Mouse (Mus musculus) megakaryocyte-erythroid progenitor cell, adult 5-6 weeks (primary cell): ENCODE results near the gene Nfatc4. TPM values are rescaled to one million over a fixed set of nuclear protein-coding genes. Genes with fewer than 3 reads are reported as not detected.

Source experiments
- ATAC-seq: replicated peaks from 2 replicates; pipeline ENCODE4 v1.8.0; 2016; ENCODE audit warnings: mild to moderate bottlenecking, inconsistent platforms; ENCODE audit not compliant: severe bottlenecking, poor library complexity, low FRiP score, low TSS enrichment
- total RNA-seq, 2 experiments: library from RNA; stranded (forward) in 1 of 2; stranded (reverse) in 1 of 2; fragments of 200-1000, 215-1000 nt in 1 of 2; fragments of >200 nt in 1 of 2; fragmentation: Nextera tagmentation in 1 of 2; gene quantifications; 2 replicates each; pipeline ENCODE4 v1.2.3; 2014 to 2017

The Nfatc4 gene
- not detected in 2 replicates for total RNA-seq (2014; fragmentation: Nextera tagmentation)
- total RNA-seq (2017), result not detected in 2 replicates

DNA sequence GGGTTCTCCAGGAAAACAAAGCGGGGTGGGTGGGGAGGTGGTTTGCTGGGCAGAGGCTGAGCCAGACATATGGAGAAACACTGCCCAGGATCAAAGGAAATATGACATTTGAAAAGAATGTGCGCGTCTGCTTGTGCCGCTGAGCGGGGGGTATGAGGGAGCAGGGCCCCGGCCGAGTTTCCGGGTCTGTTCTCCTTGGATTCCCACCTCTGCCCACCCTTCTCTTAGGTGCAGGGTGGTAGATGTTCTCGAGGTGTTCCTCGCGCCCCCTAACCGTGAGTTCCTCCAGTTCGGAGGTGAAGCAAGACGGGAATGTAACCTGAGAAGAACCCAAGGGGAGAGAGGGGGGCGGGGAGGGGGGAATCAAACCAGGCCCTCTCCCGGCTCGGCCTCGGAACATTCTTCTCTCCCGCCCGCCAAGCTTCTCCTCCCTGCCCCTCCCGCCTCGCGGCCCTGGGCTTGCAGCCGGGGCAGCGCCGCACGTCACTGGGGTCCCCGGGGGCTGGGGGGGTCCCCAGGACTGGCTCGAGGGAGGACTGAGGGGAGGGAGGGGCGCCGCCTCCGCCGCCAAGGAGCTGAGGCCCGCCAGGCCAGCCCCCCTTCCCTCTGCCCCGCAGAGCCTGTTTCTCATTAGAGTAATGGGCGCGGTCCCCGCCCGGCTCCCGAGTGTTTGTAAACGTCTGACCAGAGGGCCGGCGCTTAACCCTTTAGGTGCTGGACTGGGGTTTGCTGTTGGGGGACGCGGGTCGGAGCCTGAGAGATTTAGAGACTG, at the start of gene Nfatc4:
TSS of gene Nfatc4 (plus strand) at position 154 of the 772 bp plus-strand sequence.
- ATAC-seq, result no peak; the same call in 1 of the 2 replicates

DNA sequence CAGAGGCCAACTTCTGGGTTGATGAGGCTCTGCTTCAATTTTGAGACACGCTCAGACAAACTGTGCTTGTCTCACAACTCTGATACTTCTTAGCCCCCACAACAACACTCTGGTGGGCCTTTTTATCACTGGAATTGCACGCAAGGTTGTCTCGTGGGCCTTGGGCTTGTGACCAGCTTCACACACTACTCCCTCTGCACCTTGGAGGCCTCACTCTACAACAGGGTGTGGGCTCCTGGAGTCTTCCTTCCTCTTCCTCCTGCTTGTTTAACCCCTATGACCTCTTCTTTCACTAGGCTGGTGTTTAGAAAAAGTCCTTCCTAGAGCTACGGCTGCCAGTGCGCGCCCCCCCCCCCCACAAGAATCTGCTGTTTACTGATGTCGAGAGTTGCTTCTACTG, 46.2 kb upstream of the Nfatc4 start:
- ATAC-seq, result no peak

DNA sequence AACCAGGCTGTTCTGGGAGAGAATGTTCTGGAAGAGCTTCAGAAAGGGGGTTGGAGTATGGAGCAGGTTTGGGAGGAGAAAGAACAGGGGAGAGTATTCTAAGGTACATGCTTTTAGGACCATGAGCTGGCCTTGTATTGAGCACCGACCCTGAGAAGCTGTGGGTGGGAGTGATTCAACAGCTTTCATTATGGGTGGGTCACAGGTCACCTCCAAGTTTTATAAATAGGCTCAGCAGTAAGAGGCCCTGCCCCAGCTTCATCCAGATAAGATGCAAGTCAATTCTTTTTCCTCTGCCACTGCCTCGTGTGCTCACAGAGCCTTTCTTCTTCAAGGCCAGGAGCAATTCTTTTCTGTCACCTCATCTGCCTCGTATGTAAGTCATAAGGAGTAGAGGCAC, 45.8 kb upstream of the Nfatc4 start:
- no peak for ATAC-seq

DNA sequence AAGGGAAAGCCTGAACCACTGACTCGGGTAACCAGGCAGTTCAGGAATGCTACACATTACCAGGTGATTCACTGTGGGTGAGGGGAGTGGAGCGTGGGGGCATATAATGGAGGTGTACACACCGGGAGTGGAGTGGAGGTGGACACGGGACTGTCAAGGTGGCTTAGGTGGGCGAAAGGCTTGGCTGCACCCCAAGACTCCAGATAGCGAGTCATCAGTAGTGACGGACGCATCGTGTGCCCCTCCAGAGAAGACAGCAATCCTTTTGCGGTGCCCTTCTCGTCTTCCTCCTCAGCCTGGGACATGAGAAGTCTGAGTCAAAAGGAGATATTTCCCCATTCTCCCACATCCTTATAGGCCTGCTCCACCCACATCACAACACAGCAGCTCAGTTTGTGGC, 45.1 kb upstream of the Nfatc4 start:
- ATAC-seq, result no peak

DNA sequence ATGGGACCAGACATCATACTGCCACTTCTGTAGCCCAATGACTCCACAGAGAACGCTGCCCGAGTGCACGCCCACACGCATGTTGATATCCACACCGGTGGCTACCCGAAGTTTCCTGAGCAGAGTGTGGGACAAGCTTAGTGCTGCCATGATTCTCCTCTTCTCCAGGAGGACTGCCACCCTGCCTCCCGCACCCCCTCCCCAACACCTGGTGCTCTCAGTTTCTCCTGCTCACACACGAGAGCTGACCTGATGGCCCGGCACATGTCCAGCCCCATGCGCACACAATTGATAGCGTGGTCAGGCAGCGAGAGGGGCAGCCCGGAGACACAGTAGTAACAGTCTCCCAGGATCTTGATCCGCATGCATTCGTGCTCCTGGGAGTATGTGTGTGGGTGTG, 44.3 kb upstream of the Nfatc4 start:
- ATAC-seq, result no peak

DNA sequence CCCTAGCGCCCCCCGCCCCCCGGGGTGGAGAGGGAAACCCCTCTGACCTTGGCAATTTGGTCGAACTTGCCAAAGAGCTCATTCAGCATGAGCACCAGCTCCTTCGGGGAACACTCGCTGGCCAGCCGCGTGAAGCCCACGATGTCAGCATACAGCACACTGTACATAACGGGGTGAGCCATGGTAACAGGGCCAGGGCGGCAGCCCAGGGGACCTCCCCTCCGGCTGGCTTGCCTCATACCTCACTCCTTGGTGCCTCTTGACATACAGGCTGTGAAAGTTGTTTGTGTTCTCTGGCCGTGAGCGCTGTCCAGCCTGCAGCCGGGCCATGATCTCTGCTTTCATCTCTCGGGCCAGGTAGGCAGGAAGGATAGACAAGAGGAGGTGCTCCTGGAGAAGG, 43.3 kb upstream of the Nfatc4 start:
- no peak for ATAC-seq

DNA sequence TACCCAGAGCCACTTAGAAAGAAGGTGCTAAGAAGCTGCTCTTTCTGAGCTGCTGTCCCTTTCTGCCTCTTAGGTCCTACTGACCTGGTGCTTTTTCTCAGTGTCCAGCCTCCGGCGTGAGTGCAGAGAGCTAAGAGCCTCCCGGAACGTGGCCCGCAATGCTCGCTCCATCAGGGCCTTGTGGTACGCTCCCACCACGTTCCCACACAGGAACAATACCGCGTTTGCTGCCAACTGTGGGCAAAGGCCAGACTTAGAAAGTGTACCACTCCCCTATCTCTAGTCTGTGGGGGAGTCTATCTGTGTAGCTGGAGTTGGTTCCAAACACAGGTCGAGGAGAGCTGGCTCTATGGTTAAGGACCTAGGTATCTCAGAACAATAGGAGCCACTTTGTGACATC, 42.2 kb upstream of the Nfatc4 start:
- ATAC-seq, result no peak

DNA sequence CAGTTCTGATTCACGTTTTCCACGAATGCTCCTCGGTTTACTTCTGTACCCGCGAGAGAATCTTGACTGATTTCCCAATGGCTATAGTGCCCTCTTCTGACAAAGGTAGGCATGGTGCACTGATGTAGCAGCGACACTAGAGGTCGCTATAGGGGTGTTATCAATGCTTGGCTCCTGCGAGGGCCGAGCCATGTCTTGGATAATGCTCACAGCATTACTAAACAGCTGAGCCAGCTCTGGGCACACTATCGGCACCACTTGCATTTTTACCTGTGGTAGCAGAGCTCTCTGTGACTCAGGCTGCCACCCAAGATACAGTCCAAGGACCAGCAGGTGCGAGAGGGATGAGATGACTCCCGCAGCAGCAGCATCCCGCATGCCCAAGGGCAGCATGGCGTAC, 41.6 kb upstream of the Nfatc4 start:
- peak; percentile 87 for ATAC-seq

DNA sequence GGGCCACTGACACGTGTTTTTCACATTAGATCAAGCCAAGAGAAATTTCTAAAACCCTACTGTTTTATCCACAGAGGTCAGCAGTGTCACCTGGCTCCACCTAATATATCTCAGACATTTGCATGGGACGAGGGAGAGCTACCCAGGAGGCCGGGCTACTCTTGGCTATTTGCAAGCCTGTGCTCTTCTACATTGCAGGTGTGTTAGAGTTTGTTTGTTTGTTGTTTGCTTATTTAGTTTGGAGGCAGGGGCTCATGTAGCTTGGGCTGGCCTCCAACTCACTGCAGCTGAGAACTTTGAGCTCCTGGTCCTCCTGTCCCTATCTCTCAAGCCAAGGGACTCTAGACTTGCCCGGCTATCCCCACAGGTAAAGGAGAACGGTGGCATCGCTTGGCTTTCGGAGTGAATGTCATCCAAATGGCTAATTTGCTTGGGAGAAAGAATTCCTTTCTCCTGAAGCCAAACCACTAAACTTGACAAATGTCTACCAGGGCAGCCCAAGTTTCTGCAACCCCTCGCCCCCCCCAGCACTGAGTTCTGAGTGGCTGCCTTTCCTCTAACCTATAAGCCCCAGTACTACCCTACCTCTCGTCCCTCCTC, 40.5 kb upstream of the Nfatc4 start:
- ATAC-seq, result no peak

DNA sequence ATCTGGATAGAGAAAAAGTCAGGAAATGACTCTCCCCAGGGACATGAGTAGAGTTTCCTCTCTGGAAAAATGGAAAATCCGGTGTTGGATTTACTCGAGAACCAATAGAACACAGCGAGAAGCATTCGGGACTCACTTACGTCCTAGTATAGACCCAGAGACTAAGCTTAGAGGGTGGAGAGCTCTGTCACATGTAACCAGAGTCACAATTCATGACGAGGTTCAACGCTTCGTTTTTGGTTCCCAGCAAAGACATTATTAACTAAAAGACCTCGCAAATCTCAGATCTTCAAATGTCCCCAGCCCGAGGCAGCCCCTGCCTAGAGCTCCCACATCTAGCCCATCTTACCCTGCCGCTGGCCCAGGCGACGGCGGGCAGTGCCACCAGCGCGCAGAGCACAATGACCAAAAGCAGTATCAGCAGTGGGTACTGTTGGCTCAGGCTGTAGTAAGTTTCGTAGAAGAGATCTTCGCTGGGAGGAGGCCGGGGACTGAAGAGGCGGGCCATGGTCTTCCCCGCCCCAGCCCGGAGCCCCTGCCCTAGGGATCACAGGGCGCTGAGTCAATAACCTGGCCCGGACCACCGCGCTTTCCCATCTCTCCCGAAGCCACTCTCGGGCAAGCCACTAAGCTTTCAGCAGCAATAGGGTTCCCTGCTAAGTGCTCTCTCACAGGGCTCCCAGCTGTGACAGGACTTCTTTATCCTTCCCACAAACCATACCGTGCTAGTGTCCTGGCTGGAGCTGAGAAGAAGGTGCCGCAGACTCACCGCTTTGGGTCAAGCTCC, 39.6 kb upstream of the Nfatc4 start:
- ATAC-seq, result no peak

DNA sequence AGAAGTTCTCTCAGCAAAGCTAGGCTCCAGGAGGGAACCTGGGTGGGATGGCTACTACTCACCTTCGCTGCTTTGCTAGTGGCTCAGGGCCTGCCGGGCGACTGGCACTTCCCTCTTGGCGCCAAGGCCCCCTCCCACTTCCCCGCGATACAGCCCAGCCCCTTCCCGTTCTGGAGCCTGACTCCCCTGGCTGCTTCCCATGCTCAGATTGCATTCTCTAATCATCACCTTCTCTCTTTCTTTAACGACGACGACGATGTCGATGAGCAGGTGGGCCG, 39.0 kb upstream of the Nfatc4 start, which contains the start of gene Adcy4:
TSS of gene Adcy4 (minus strand) at position 138 of the 278 bp plus-strand sequence.
- ATAC-seq, result no peak

DNA sequence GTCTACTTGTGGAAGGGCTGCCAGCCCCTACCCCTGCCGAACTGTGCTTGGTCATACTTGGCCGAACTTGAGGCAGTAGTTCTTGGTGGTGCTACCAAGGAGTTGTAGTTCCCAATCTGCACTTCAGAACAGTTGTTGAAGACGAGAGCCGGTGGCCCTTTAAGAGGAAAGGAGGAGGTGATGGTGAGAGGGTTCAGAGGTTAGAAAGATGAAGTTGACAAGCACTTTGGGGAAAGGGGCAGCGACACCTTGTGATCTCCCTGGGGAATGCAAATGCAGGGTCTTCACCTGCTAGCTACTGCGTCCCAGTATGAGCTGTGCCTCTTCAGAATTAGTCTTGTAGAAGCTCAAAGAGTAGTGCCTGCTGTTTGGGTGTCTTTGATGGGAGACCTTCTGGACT, 37.7 kb upstream of the Nfatc4 start:
- ATAC-seq, result no peak

DNA sequence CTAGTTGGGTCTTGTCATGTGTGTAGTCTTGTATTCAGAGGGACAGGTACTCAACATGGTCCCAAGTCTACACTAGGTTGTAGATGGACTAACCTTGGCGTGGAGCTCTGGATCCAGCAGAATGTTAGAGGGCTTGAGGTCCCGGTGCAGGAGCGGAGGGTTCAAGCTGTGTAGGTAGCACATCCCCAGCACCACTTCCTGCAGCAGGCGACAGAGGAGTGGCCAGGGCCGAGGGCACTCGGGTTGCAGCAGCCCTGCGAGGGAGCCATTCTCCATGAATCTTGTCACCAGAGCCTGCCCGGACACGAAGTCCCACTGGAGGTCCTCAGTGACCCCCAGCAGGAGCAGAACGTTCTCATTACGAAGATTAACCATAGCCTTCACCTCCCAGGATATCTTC, 35.2 kb upstream of the Nfatc4 start:
- peak; percentile 11; the same call in 1 of the 2 replicates for ATAC-seq

DNA sequence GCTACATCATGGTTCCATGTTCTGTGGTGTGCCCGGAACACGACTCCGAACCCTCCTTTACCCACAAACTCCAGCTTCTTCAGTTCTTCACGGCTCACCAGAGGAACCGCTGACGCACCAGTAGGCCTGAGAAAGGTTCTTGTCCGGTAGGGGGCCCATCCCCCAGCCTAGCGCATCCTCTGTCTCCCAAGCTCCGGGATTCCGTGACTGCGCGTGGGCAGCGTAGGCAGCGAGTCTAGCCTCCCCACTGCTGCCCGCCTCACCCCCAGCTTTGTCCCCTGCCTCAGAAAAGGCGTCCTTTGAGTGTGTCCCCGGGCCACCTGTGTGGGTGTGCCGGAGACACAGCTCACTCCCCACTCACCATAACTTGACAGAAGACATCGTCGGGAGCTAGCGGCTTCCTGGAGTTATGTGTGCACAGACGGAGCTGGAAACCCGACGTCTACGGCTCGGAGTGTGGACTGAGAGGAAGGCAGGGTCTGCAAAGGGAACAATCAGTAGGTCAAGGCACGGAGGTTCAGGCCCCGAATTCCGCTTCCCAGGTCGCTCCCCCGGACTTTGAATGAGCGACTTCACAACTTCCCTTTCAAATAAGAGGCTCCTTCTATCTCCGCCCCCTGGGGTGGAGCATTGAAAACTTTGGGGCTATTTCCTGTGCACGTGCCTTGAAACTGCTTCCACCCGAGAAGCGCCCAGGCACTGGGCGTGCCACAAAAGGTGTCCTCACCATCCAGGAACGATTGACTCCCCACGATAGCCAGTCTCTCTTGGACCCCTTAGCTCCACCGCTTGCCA, 34.5 kb upstream of the Nfatc4 start, which contains the start of gene Ripk3:
TSS of gene Ripk3 (minus strand) at position 610 of the 795 bp plus-strand sequence.
- ATAC-seq, result peak; percentile 83

DNA sequence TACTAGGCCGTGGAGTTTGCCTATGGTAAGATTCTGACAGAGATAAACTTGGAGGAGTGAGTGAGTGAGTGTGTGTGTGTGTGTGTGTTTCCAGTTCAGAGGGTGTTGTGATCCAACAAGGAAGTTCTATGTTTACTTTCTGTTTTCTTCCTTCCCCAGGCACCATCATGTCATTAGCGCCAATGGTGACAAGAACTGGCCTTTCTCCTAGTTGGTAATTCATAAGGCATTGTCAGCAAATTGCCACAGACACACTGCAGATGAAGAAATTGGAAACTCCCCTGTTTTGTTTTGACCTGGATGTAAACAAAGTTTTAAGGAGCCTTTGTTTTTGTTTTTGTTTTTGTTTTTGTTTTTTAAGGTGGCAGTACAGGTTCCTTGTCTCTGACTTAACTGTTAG, 29.5 kb upstream of the Nfatc4 start:
- no peak for ATAC-seq

DNA sequence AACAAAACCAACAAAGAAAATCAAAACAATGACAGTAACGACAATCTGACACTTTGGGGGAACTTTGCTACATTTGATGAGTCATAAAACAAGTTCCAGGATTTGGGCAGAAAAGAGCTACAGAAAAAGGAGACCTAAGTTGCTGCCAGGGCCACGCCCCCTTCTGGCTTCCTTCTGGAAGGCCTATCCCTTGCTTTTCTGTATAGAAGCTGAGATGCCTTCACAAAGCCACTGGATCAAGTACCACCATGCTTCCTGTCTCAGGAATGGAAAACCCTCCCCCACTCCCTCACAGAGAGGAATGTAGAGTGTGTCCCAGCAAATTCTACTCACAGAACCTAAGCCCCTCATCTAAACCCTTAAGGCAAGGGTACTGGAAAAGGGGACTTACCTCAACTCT, 29.0 kb upstream of the Nfatc4 start:
- no peak for ATAC-seq

DNA sequence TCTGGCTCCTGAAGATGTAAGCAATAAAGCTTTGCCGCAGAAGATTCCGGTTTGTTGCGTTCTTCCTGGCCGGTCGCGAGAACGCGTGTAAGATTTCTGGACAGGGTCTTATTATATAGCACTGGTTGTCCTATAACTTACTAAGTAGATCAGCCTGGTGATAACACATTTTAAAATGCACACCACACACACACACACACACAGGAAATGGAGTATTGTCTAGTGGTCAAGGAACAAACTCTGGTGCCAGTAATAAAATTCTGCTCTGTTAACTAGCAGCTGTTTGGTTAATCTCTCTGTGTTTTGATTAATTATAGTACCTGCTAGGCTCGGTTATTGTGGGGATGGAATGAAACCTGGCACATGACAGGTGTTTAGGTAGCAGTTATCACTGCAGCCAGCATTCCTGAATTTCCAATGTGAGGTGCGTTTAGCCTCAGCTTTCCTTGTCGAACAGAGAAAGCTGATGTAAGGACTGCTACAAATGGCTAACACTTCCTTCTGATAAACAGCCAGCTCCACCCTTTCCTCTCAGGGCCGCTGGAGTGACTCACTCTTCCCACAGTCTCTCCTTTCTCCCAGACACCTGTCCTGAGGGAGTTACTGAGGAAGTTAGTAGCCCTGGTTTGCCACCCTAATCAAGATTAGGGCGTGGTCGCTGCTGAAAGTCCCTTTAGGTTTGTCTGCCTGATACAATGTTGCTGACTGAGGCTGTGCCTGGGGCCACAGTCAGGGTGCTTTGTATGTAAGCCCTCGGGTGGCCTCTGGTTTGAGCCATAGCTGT, 27.4 kb upstream of the Nfatc4 start:
- peak; percentile 41; the same call in 1 of the 2 replicates for ATAC-seq

DNA sequence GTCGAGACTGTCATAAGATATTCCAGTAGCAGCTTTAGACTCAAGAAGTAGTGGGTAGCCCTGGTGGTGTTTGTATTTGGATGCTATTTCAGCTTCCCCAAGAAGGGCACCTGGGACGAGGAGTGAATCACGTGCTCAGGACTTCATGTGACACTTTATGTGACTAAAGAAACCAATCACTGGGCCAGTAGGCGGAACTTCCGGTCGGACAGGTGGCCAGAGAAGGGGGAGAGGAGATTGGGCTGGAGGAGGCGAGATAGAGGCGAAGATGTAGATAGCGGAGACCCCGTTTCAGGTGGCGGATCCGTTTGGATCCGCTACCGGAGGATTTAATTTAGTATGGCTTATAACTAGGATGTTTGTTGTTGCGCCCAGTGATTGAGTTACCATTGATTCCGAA, 8.1 kb upstream of the Nfatc4 start:
- ATAC-seq, result no peak

DNA sequence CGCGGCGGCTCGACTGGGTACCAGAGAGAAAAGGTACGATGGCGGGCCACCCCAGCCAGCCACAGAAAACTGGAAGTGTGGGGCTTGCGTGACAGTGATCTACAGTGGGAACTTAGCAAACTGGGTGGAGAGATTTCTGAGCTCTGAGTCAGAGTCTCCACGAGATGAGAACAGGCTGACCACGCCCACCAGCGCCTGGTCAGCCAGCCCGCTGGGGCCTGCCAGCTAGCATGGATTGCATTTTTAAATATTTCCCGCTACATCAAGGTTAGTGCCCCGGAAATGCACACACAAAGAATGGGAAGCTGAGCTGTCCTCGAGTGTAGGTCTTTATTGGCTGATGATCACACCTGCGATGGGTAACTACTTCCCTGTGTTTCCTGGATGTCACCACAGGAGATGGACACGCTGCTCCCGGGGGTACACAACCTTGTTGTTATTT, 7.6 kb upstream of the Nfatc4 start:
- ATAC-seq, result no peak
